Mouse (Mus musculus) inflammation-experienced regulatory T-cells, adult 6 months (primary cell): Measurements from ENCODE around the gene Gm28036. TPM values are rescaled to one million over a fixed set of nuclear protein-coding genes. Genes with fewer than 3 reads are reported as not detected.
"Not testable (repeated sequence)": the region's sequence is repeated elsewhere in the genome, so short reads cannot be mapped to it uniquely, and the experiment has no call there.

Experiments used
- ATAC-seq: one replicate; pipeline ENCODE4 v1.8.0; 2017
- polyA plus RNA-seq, 3 experiments: library from polyadenylated mRNA; unstranded; fragments of 100-300 nt; shearing (Covaris generic); gene quantifications; one replicate each; pipeline ENCODE4 v1.2.1; 2017

Gm28036 gene
- polyA plus RNA-seq = 10 to 100 TPM in 1 of 3 experiments, 1 to 10 TPM in 2; 5.9 to 12.5 (median 10.0) TPM

DNA sequence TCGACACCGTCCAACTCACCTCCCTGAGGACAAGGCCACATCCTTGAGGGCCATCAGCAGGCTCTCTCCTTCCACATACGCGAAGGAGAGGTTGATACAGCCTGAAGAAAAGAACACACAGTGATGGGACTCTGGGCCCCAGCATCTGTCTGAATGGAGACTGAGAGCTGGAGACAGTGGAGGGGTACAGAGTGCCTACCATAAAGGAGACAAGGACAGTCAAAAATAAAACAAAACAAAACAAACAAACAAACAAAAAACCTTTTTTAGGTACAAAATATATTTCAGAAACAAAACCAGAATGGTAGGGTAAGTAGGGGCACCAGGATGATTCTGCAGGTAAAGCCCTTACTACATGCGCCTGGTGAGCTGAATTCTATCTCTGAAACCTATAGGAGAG lies at the start of gene Gm28036:
Gene Gm28036, minus strand, starts transcription at position 101 of the 400 bp plus-strand sequence.
- ATAC-seq = no peak

DNA sequence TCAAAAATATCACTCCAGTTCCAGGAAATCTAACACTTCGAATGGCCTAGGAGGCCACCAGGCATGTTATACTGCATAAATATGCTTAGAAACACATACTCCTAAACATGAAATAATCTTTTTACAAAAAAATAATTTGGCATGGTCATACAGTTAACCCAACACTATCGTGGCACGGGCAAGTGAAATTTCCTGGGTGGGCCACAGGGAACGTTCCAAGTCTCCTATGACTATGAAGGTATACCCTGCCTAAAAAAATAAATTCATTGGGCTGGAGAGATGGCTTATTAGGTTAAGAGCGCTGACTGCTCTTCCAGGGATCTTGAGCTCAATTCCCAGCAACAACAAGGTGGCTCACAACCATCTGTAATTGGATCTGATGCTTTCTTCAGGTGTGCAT lies 39.7 kb upstream of the Gm28036 start:
- ATAC-seq = no peak

DNA sequence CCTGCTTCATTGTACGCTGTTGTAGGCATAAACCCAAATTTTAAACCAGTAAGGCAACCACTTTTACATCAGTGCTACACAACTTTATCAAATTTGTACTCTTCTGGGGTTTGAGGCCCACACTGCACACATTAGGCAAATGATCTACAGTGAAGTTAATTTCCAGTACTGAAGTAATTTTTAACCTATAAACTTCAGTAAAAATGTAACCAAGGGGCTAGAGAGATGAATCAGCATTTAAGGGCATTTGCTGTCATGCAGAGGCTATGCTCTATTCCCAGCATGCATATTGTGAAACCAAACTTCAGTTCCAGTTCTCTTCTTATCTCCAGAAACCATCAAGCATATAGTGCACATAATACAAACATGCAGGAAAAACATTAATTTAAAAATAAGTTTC lies 38.6 kb upstream of the Gm28036 start:
- ATAC-seq = no peak

DNA sequence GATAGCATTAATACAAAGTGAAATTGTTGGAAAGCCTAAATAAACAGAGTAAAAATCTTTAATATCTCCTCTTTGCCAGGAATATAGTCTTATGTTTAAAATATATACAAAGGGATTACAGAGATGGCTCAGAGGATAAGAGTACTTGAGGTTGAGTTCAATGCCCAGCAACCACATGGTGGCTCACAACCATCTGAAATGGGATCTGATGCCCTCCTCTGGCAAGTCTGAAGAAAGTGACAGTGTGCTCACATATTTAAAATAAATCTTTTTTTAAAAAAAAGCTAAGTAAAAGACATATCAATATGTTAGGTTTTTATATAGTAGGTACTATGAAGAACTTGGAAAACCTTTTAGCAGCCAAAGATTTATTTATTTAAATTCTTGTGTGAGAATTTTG lies 24.6 kb upstream of the Gm28036 start:
- no peak for ATAC-seq

DNA sequence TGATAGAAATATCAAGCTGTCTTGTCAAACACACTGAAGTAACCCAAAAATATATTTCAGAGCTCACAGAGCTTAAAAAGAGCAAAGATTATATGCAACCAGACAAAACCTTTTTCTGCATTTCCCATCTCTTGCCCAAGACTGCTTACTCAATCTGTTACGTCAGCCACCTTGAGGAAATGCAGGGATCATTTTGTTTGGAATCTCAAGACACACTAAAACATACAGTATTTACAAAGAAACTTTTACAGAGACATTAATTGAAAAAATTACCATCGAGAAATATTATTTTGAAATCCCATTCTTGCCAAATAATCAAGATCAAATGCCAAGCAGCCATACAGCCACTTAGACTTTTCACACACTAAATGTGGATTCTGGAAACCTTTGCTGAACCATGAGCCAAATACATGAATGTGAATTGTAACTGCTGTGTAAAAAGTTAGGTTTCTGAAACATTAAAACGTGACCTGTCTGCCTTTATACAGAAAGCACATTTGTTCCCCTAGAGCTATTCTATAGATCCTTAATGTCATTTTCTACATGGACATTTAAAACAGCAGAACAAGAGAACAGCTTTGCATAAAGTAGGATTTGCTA lies 20.5 kb upstream of the Gm28036 start:
- ATAC-seq = no peak

DNA sequence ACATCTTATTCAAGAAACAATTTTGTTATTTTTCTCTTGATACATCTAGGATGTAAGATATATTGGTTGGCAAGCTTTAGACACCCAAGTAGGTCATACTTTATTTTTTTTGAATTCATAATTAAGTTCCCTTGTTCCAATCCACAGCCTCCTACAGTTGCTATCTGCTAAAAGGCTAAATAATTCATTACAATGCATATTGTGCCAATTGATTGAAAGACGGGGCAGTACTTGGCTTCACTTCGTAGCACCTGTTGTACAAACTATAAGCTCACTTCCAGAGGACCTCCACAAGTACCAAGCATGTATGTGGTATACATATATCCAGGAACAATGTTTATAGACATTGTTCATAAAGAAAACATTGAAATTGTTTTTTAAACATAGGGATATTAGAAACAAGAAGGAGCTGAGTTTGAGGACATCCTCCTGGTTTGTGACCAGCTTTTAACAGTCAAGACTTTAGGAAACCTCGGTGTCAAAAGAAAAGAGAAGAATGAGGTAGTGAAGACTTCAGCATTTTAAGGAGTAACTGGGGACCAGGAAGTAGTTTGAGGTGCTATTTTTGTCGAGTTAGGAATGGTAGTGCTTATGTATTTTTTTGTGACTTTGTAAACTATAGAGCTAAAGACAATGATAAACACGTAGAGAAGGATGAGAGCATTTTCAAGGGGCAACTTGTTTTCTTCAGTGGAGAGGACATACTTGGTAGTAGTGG lies 19.5 kb upstream of the Gm28036 start:
- no peak for ATAC-seq

DNA sequence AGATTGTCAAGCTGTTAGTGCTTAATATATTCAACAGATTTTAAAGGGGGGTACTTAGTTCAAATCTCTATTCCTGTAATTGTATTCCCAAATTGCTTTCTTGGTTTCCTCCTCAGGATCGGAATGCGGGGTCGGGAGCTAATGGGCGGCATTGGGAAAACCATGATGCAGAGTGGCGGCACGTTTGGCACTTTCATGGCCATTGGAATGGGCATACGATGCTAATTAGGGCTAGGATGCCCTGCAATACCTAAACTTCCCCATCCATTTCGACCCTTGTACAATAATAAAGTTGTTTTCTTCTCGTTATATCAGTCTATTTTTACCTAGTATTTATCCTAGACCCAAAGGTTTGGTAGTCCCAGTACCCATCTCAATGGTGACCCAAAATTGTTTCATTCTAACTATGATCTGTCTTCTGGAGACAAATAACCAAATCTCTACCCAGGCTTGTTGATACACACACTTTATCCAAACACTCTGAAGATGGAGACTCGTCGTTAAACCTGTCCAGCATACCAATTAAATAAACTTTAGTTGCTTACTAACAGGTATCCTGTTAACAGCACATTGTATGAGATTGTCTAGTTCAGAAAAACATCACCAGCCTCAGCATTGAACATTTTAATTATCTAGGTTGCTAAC lies 18.7 kb upstream of the Gm28036 start:
- no peak for ATAC-seq

DNA sequence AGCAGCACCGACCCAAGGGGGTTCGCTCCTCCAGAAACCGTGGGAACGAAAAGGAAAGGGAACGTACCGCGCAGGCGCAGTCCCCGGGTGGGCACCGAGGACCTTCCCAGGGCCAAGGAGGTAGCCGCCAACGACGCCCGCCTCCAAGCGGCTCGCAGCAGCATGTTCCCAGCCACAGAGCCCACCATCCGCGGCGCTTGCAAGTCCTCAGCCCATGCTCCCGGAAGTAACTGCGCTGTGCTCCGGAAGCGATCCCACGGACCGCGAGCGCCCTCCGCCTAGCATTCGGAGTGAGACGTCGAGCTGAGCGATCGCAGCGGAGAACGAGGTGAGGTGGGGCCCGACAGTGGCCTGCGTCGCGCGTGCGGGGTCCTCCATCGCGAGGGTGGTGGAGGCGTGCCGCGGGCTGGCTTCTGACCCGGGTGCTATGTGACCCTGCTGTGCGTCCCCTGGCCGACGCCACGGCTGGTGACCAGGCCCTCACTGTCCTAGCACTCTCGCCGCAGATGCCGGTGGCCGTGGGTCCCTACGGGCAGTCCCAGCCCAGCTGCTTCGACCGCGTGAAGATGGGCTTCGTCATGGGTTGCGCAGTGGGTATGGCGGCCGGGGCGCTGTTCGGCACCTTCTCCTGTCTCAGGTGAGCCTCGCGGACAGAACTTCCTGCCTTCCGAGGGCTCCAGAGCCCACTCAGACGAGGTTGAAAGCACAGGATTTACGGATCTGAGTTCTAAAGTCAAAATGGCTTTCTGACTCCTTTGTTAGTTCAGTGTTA lies 17.2 kb upstream of the Gm28036 start, which contains the start of the genes Romo1 and Nfs1:
Gene Romo1, plus strand, starts transcription at position 87 of the 772 bp plus-strand sequence.
Gene Nfs1, minus strand, starts transcription at position 234 of the 772 bp plus-strand sequence.
- peak; percentile 91 for ATAC-seq

DNA sequence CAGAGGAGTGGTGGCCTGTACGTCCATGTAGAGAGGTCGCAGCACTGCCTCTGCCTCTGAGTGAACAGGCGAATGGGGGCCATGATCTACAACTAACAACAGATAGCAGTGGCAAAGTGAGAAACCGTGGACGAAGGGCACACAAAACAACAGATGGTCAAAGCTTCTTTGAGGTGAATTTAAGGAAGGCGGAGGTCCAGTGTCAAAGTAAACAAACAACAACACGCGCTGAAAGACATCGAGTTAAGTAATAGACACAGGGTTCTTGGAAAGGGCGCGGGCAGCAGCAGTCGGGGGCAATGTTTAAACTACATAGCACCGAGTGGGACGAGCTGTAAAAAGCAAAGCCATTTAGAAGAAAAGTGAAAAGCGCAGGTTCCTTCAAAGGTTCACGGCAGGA lies 16.5 kb upstream of the Gm28036 start:
- ATAC-seq = no peak

DNA sequence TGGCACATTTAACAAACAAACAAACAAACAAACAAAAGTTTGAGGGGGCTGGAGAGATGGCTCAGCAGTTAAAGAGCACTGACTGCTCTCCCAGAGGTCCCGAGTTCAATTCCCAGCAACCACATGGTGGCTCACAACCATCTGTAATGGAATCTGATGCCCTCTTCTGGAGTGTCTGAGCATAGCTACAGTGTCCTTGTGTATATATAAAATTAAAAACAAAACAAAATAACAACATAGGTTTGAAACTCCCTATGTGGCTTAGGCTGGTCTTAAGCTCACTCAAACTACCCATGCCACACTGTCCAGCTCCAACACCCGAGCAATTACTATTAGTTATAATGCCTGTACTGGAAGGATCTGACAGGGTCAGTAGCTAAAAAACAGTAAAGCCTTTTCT lies 15.9 kb upstream of the Gm28036 start:
- ATAC-seq = no peak

DNA sequence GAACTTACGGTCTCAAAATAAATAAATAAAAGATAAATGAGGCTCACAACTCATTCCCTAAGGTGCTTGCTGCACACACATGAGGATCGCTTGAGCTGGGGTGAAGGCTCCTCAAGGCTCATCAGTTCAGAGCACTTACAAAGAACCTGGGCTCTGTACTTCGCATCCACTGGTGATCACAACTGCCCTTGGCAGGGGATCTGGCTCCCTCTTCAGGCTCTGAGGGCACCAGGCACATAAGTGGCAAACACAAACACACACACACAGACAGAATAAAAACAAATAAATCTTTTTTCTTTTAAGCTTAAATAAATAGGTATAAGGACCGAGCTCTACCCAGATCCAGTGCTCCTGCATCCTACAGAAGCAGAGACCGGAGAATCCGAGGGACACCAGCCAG lies 8.8 kb upstream of the Gm28036 start:
- no peak for ATAC-seq

DNA sequence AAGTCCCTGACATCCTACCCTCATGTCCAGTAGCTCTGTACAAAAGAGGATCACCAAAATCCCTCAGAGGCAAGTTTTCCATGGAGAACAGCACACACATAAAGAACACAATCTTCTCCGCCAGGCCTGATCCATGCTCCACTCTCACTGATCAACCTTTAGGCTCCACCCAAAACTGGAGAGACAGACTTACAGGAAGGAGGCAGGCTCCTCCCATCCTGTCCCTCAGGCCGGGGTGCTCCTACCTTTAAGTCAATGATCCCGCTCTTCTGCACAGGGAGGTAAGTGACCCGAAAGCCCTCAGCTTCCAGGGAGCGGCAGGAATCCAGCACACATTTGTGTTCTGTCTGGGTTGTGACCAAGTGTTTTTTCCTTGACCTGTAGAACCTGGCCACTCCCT lies 7.3 kb upstream of the Gm28036 start:
- no peak for ATAC-seq

DNA sequence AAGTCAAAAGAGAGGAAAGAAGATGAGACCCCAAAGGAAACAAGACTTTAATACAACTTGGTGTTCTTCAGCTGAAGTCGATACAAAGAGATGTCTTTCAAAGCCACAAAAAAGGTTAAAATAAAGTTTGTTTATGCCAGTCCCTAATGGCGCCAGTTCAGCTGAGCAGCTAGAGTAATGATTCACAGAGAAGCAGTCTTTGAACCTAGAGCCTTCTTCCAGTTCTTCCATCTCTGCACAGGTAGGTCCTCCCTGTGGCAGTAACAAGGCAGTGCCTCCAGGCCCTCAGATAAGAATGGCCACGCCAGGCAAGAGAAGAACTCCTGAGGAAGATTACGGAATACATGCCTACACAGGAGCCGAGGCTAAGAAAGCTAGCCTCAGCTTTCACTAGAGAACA lies 3.2 kb downstream of the Gm28036 start:
- no peak for ATAC-seq

DNA sequence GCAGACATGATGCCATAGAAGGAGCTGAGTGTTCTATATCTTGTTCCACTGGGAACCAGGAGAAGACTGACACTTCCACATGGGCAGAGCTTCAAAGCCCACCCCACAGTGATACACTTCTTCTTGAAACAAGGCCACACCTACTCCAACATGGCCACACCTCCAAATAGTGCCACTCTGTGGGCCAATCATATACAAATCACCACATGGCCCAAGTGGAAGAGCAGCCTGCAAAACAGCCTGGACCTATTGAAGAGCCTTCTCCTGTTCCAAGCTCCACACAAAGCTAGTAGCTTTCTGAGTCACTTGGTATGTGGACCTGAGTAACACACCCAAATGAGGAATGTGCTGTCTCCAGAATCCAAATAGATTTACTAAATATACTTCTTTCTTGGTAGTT lies 7.3 kb downstream of the Gm28036 start:
- ATAC-seq = no peak

DNA sequence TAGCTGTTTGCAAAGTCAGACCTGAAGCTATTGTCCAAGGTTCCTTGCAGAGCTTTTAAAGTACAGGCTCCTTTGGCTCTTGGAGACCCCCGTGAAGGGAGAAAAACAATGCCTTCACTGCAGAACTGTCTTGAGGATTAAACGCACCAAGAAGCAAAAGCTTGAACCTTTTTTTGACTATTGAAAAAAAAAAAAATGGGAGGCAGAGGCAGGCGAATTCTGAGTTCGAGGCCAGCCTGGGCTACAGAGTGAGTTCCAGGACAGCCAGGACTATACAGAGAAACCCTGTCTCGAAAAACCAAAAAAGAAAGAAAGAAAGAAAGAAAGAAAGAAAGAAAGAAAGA lies 14.8 kb downstream of the Gm28036 start:
- ATAC-seq = not testable (repeated sequence)

DNA sequence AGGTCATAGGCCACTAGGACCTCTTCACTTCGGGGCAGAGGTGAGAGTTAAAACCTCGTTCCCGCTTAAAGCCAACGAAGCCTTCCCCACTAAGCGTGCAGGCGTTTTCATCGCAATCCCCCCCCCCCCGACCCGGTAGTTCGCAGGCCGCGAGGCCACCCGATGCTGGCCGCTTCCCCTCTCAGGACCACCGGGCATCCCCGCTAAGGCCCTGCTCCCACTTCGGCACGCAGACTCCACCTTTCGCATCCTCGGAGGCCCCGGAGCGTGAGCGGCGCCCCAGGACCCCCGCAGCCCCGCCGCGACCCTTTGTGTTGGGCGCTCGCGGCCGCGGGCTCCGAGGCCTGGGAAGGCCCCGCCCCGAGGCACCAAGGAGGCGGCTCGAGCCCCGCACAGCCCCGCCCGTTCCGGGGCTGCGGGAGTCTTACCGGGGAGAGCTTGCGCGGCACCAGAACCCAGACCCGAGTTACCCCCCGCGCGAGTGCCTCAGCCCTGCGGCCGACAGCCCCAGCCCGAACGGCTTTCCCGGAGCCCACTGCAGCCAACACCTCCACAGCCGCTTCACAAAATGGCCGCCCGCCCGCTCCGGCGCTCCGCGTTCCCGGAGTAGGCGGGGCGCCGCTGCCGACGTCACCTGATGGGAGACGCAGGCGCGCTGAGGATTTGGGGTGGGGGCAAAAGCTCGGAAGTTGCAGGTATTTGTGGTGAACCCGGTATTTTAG lies 15.4 kb downstream of the Gm28036 start, which contains the start of the genes Cpne1 and Rbm12:
Gene Cpne1, minus strand, starts transcription at position 608 of the 722 bp plus-strand sequence.
Gene Rbm12, minus strand, starts transcription at position 621 of the 722 bp plus-strand sequence.
- peak; percentile 95 for ATAC-seq

DNA sequence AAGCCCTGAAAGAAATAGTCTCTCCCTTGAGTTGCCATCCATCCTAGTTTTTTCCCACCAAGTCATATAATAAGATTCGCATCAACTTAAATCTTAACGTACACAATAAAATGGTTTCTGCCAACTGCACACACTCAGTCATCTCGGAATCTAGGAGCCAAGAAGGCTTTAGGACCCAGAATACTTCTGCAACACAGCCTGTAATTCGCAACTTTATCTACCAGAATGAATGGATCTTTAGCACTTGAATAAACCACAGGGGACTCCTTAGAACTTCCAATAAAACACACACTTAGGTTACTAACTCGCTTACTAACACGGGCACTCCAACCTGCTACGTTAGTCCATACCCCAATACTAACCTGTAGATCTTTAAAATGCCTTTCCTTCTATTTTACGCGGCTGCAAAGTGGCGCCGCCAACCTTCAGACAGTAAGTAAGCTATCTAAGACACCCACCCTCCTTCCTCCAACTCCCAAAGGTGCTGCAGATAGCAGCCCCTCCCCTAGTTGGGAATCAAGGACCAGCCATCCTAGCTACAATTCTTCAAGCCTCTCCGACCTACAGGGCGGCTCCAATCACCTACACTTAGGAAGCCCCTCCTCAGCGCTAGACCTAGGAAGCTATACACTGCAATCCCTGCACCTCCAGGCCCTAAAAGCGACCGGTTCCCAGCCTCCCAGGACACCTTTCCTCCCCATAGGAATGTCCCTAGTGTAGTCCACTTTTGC lies 16.1 kb downstream of the Gm28036 start:
- ATAC-seq = peak; percentile 42

DNA sequence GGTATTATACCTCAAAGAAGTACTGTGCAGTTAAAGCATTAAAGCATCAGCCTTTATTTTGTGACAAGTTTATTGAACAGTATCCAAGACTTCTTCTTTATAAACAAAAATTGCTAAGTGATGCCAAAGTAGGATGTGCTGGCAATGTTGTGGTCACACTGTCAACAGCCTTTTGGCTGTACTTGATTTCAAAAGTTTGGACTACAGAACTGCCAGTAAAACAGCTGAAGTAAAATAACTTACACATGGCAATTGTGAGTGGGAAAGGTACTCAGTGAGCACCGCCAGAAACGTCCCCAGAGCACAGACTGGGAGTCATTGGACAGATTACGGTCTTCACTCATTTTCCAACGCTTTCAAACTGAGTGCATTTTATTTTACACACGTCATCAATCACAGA lies 35.0 kb downstream of the Gm28036 start:
- no peak for ATAC-seq

DNA sequence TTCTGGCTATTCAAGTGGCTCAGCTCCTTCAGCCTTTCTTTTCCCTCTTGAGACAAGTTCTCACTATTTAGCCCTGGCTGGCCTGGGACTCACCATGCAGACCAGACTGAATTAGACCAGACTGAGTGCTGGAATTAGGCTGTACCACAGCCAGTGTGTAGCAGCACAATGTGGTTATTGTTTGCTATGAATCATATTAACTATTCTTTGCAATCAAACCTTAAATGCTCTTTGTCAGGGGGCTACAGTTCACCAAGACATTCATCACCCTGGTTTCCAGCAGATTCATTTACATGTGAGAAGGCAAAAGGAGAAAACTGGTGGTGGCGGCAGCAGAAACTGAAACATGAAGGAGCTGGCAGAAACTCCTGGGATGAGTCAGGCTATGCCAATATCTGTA lies 37.1 kb downstream of the Gm28036 start:
- no peak for ATAC-seq

DNA sequence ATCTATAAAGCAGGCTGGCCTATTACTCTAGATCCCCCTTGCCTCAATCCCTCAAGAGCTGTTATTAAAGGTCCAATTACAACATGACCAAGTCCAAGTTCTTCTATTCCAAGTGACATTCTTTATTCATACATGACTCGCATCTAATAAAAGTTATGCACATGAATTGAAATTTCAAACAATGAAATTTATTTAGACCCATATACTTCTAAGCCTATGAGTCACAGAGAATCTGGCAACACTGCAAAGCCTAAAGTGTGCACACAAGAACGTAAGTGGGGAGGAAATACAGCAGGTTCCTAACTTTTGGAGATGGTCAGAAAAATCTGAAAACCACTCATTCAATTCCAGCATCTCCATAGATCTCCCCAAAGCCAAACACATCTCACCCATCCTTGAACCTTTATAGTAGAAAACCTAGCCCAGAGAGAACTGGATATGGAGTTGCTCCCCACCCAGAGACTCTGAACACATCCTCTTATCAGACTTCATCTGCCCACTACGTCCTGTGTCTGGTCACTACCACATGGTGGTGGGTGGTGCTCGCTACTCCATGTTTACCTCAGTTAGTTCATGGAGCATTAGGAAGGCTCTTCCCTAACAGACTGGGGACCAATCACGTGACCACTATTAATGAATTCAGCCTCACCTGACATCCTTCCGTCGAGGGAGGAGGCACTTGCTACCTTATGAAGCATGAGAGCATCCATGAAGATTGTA lies 39.3 kb downstream of the Gm28036 start:
- ATAC-seq = no peak

DNA sequence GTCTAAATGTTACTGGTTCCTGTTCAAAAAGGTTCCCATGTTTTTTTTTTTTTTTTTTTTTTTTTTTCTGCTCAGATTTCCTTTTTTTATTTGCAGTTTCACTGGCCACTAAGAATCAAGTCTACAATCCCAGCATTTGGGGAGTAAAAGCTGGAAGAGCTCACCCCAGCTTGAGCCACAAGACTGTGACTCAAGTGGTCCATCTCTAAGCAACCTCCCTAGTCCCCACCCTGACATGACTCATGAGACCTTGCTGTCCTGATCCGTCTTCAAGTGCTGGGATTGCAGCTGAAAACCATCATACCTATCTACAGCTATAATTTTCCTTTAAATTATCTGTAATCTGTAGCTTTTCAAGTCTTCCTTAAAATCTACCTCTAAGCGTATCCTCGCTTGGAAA lies 42.4 kb downstream of the Gm28036 start:
- ATAC-seq = no peak
